Mouse (Mus musculus) stomach, embryonic 16.5 days (tissue): Measurements from ENCODE around the gene Sh3rf1. TPM values are rescaled to one million over a fixed set of nuclear protein-coding genes. Genes with fewer than 3 reads are reported as not detected.

ENCODE experiments used
- ATAC-seq: fragments of 200-750 bp; cut with Nextera tagmentation; 2 replicates; pipeline ENCODE4 v1.8.0; 2017; ENCODE audit warnings: moderate number of reproducible peaks, moderate TSS enrichment; ENCODE audit not compliant: insufficient read depth, low FRiP score
- H3K27ac ChIP-seq: fragments of 300-500 bp; sonication (generic); 2 replicates; pipeline ENCODE4 v1.5.1; 2014; ENCODE audit warnings: low read length
- H3K27me3 ChIP-seq: fragments of 300-500 bp; sonication (generic); 2 replicates; pipeline ENCODE4 v1.6.1; 2014; ENCODE audit warnings: low read length, control low read depth, mixed read lengths; ENCODE audit not compliant: control insufficient read depth, insufficient read depth
- H3K36me3 ChIP-seq: fragments of 300-500 bp; sonication (generic); 2 replicates; pipeline ENCODE4 v1.6.1; 2014; ENCODE audit warnings: low read length; ENCODE audit not compliant: control insufficient read depth, insufficient read depth
- H3K4me1 ChIP-seq: fragments of 300-500 bp; sonication (generic); 2 replicates; pipeline ENCODE4 v1.6.1; 2014; ENCODE audit warnings: low read length, control low read depth, mixed read lengths; ENCODE audit not compliant: control insufficient read depth, insufficient read depth
- H3K4me2 ChIP-seq: fragments of 300-500 bp; sonication (generic); 2 replicates; pipeline ENCODE4 v1.6.1; 2014; ENCODE audit warnings: low read depth, low read length, mixed read lengths
- H3K4me3 ChIP-seq: fragments of 300-500 bp; sonication (generic); replicated peaks from 2 replicates; pipeline ENCODE4 v1.5.1; 2014; ENCODE audit warnings: mild to moderate bottlenecking, low read length
- H3K9ac ChIP-seq: fragments of 300-500 bp; sonication (generic); 2 replicates; pipeline ENCODE4 v1.6.1; 2014; ENCODE audit warnings: low read length
- H3K9me3 ChIP-seq: fragments of 300-500 bp; sonication (generic); replicated peaks from 2 replicates; pipeline ENCODE4 v1.6.1; 2016; ENCODE audit warnings: low read length, control low read depth; ENCODE audit not compliant: control insufficient read depth
- WGBS: fragments of 180-500 bp; shearing (Covaris S2); extraction: QIAGEN DNeasy Blood & Tissue Kit; methylation state at CpG from one replicate; pipeline ENCODE4 v1.1.7; 2014; 5-methylcytosine and 5-hydroxymethylcytosine counted together
- polyA plus RNA-seq: library from polyadenylated mRNA; unstranded; fragments of >200 nt; fragmentation: Nextera tagmentation; extraction: Ambion mirVana; gene quantifications from 2 replicates; pipeline ENCODE4 v1.2.1, GENCODE M21; 2015

Gene Sh3rf1
- polyA plus RNA-seq, 1 experiment from 2014 or later: 10.2 TPM

DNA sequence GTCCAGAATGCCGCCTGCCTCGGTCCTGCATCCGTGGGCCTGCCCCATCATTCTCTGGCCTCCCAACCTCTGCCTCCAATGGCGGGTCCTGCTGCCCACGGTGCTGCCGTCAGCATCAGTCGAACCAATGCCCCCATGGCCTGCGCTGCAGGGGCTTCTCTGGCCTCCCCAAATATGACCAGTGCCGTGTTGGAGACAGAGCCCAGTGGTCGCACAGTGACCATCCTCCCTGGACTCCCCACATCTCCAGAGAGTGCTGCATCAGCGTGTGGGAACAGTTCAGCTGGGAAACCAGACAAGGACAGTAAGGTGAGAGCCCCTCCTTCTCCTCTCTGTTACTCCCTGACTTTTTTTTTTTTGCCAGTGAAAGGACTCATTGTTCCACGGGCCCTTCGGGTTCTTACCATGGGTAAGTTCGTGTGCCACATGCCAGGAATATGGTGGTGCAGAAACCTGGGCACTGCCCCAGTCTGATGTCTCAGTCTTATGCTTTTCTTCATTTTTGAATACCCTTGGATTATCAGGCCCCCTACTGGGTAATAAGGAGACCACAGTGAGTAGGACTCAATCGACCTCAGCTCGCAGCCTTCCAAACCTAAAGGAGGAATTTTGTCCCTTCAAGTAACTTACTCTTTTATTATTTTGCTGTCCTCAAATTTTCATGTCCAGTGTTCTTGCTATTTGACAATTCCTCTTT, 150.5 kb downstream of the Sh3rf1 start:
- ATAC-seq: no peak
- 84% methylated on average over 16 of the region's 16 CpGs for WGBS
- Histone ChIP-seq H3K4me1 (no peaks in the 10 kb centered on the region), H3K4me3 (no peak overlapping the region), H3K36me3 (0 out of 2 replicates have a peak, but pooled peaks cover 13% of the 10 kb centered on the region), H3K9me3 (no peaks in the 10 kb centered on the region), H3K9ac (no peak overlapping the region), H3K27ac (no peak overlapping the region), H3K27me3 (no peaks in the 10 kb centered on the region), H3K4me2 (no peak overlapping the region)

DNA sequence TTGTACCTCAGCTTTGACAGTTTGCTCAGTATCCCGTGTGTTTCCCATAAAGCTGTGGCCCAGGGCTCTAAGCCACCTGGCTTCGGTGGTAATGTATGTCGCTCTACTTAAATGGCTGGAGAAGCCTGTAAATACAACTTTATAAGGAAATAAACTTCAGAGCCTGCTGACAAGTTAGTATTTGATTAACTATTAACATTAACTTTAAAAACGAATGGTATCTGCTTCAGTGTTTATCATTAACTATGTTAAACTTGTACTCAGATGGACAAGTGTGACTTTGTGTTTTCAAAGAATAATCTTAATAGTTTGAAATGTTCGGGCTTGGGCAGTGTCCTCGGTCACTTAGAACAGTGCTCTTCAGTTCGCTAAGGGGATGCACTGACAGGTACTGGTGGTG, 151.5 kb downstream of the Sh3rf1 start:
- Histone ChIP-seq H3K4me3 (no peak overlapping the region), H3K4me2 (no peak overlapping the region), H3K36me3 (0 out of 2 replicates have a peak, but pooled peaks cover 13% of the 10 kb centered on the region), H3K9me3 (no peaks in the 10 kb centered on the region), H3K27ac (no peak overlapping the region), H3K4me1 (no peaks in the 10 kb centered on the region), H3K27me3 (no peaks in the 10 kb centered on the region), H3K9ac (no peak overlapping the region)
- 66% methylated on average over 7 of the region's 7 CpGs for WGBS
- ATAC-seq: no peak

DNA sequence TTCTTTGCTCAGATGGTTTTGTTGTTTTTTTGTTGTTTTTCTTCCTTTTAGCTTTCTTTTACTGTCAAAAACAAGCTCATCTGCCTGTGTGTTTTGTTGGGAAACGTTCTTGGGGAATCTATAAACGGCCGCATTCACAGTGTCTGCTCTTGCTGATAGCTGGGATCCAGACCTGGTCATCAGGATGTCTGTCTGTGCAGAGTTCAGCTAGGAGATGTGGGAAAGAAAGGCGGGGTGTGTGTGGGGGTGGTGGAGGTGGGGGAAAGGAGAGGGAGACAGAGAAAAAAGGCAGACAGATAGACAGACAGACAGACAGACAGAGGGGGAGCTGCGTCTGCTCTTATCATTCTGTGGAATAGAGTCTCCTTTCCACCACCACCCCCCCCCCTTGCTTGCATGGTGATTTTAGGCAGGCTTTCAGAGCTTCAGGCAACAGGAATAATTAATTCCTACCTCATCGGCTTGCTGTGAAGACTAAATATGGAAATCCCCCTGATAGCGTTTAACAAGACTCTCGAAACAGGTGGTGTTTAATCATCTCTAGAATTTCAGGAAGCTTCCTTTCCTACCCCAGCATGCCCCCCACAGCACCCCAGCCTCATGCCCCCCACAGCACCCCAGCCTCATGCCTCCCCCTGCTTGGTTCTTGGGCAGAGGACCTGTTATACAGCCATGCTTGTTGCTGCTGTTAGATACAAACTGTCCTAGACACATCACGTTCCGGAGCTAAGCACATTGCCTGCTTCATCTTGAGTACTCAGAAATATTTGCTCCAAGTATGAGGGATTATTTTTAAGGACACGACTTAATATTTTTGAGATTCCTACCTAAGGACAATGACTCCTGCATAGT, 155.4 kb downstream of the Sh3rf1 start:
- H3K9me3 ChIP-seq: no peaks in the 10 kb centered on the region
- H3K27ac ChIP-seq: no peak overlapping the region
- ATAC-seq: no peak
- H3K9ac ChIP-seq: no peak overlapping the region
- H3K4me1 ChIP-seq: no peaks in the 10 kb centered on the region
- H3K27me3 ChIP-seq: no peaks in the 10 kb centered on the region
- H3K4me3 ChIP-seq: no peak overlapping the region
- H3K4me2 ChIP-seq: no peak overlapping the region
- no peaks in the 10 kb centered on the region for H3K36me3 ChIP-seq
- WGBS: 78% methylated on average over 11 of the region's 11 CpGs

DNA sequence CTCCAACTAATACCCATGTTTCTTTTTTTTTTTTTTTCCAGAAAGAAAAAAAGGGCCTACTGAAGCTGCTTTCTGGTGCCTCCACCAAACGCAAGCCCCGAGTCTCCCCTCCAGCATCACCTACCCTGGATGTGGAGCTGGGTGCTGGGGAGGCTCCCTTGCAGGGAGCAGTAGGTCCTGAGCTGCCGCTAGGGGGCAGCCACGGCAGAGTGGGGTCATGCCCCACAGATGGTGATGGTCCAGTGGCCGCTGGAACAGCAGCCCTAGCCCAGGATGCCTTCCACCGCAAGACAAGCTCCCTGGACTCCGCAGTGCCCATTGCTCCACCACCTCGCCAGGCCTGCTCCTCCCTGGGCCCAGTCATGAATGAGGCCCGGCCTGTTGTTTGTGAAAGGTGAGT, 160.9 kb downstream of the Sh3rf1 start:
- Histone ChIP-seq H3K9ac (no peak overlapping the region), H3K4me3 (no peak overlapping the region), H3K9me3 (no peaks in the 10 kb centered on the region), H3K36me3 (no peaks in the 10 kb centered on the region), H3K4me2 (no peak overlapping the region), H3K27me3 (no peaks in the 10 kb centered on the region), H3K27ac (no peak overlapping the region), H3K4me1 (0 out of 2 replicates have a peak, but pooled peaks cover 5% of the 10 kb centered on the region)
- no peak for ATAC-seq
- WGBS: 76% methylated on average over 9 of the region's 9 CpGs

DNA sequence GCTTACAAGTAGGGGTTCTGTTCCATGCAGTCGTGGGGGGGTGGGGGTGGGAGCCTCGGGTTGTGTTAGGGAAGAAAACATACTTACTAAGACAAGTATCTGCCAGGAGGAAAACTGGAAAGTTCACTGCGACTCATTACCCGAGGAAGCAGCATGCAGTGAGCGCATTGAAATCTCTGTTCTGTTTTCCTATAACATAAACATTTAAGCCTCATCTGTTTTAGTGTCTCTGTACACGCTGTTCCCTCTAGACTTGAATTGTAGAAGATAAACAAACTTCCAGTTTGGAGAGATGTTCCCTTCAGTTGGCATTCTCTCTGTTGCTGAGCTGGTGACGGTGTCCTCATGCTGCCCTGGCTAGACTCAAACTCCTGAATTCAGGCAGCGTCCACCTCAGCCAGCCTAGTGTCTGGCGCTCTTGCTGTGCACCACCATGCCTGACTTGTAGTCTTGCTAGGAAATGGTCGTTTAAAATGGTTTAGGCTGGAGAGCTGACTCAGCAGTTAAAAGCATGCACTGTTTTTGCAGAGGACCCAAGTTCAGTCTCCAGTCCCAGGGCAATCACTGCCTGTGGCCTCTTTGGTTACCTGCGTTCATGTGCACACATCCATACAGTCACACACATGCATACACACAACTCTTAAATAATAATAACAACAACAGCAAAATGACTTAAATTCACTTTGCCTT, 162.0 kb downstream of the Sh3rf1 start:
- no peak for ATAC-seq
- 56% methylated on average over 11 of the region's 11 CpGs for WGBS

DNA sequence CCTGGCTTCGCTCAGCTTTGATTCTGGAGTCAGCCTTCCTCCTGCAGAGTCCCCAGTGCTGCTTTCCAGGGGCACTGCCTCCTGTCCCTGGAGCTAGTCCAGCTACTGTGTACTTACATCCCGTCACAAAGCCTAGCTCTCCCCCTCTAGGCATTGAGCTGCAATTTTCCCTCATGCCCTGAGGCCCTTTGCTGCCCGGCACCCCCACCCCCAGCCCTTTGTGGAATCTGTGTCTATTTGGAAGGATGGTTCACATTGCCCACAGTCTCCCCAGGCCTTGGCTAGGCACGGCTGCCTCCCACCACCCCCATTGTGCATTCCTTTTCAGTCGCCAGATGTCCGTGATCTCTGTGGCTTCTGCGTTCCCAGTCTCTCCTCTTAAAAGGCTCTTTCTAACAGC, 163.0 kb downstream of the Sh3rf1 start:
- Histone ChIP-seq H3K4me3 (no peak overlapping the region), H3K27me3 (no peaks in the 10 kb centered on the region), H3K27ac (peak overlapping the region; percentile 17; the same call in 1 of the 2 replicates), H3K9ac (no peak overlapping the region), H3K4me2 (no peak overlapping the region), H3K9me3 (no peaks in the 10 kb centered on the region), H3K4me1 (peaks cover 10% of the 10 kb centered on the region), H3K36me3 (no peaks in the 10 kb centered on the region)
- 49% methylated on average over 7 of the region's 7 CpGs for WGBS
- peak; percentile 54; the same call in 1 of the 2 replicates for ATAC-seq

More for the DNA sequence above, 162.0 kb downstream of the Sh3rf1 start:
- no peak overlapping the region for H3K9ac ChIP-seq
- H3K4me1 ChIP-seq: peaks cover 5% of the 10 kb centered on the region; the same call in 1 of the 2 replicates
- no peak overlapping the region for H3K4me2 ChIP-seq
- no peaks in the 10 kb centered on the region for H3K36me3 ChIP-seq
- no peaks in the 10 kb centered on the region for H3K27me3 ChIP-seq
- no peaks in the 10 kb centered on the region for H3K9me3 ChIP-seq
- H3K4me3 ChIP-seq: no peak overlapping the region
- H3K27ac ChIP-seq: peak overlapping the region; percentile 49; the same call in 1 of the 2 replicates

DNA sequence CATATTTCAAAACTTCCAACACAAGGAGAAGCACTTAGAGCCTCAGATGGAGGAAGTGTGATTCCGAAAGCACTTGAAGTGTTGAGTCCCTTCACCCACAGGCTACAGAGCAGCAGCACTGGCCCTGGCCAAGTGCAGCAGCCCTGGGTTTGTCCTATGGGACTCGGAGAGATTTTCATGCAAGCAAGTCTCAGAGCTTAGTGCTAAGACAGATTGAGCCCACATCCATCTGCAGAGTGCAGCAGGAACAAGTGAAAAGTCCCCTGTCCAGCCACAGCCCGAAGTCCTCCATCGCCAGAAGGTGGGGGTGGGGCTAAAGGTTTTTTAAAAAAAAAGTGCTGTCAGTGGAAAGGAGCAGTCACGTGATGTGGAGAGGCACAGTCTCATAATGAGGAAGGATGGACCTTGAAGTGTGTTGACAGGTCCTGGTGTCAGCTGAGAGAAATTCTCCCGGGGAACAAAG, 163.9 kb downstream of the Sh3rf1 start:
- Histone ChIP-seq H3K27ac (no peak overlapping the region), H3K4me2 (no peak overlapping the region), H3K36me3 (no peaks in the 10 kb centered on the region), H3K27me3 (no peaks in the 10 kb centered on the region), H3K9ac (no peak overlapping the region), H3K4me1 (peaks cover 15% of the 10 kb centered on the region), H3K9me3 (no peaks in the 10 kb centered on the region), H3K4me3 (no peak overlapping the region)
- ATAC-seq: no peak
- WGBS: 59% methylated on average over 6 of the region's 6 CpGs

DNA sequence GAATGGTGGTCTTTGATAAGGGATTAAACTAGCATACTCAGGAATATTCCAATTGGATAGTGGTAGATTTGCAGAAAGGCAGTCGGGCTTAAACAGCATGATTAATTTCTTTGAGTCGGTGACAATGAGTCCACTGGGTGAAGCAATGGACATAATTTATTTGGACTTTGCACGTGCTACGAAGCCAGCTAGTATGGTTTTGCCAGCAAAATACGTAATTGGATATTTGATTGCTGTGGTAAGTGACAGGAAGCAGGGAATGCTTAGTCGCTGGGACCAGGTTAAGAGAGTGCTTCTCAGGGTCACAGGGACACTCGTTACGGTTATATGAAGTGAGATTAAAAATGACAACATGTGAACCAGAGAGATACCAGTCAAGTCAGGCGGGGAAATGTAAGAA, 164.7 kb downstream of the Sh3rf1 start:
- Histone ChIP-seq H3K4me2 (no peak overlapping the region), H3K9ac (no peak overlapping the region), H3K9me3 (no peaks in the 10 kb centered on the region), H3K4me3 (no peak overlapping the region), H3K27ac (no peak overlapping the region), H3K36me3 (no peaks in the 10 kb centered on the region), H3K27me3 (no peaks in the 10 kb centered on the region), H3K4me1 (peaks cover 15% of the 10 kb centered on the region)
- no peak for ATAC-seq
- 67% methylated on average over 9 of the region's 9 CpGs for WGBS
